Mouse (Mus musculus) cerebellum, postnatal 4 days (tissue): ENCODE measurements around the gene Pxmp4.

Experiments
- DNase-seq, 2 experiments: peaks; one replicate each; pipeline ENCODE4 v3.0.0; 2022; ENCODE audit warnings: low spot score in 2 of 2, mixed read lengths in 1 of 2

Gene Pxmp4

GRCm38 (mm10) chr2:154548688-154549087, 54.8 kb downstream of the Pxmp4 start:
- DNase-seq, result no peak

- DNase-seq, result no peak
These were observed 56.8 kb downstream of the Pxmp4 start, which contains the start of gene 1700003F12Rik for GRCm38 (mm10) chr2:154546711-154547110. TSS of gene 1700003F12Rik (plus strand) at chr2:154547085.

- peak; percentile 85 to 93 for DNase-seq
These were observed 59.8 kb downstream of the Pxmp4 start for GRCm38 (mm10) chr2:154543567-154544347.

GRCm38 (mm10) chr2:154541630-154542029, 61.9 kb downstream of the Pxmp4 start:
- no peak for DNase-seq

- peak in 1 of 2 experiments; percentile 55 for DNase-seq
These were observed 63.8 kb downstream of the Pxmp4 start for GRCm38 (mm10) chr2:154539720-154540119.

- DNase-seq, result no peak
These were observed 64.8 kb downstream of the Pxmp4 start for GRCm38 (mm10) chr2:154538710-154539109.

GRCm38 (mm10) chr2:154538310-154538709, 65.2 kb downstream of the Pxmp4 start:
- DNase-seq, result no peak
